Mouse (Mus musculus): ENCODE measurements at regions not wholly inside any gene's neighbourhood (a gene's known extent, or its start where the extent isn't known, plus 50 kb on each side); places are given as distances from the start of the nearest gene placed in this dataset.

- no peak for DNase-seq (ENCODE audit: extremely low read depth, insufficient read length, low spot score)
Measured at GRCm38 (mm10) chr3:132006191-132006590, 78.9 kb upstream of the Dkk2 start.

DNA sequence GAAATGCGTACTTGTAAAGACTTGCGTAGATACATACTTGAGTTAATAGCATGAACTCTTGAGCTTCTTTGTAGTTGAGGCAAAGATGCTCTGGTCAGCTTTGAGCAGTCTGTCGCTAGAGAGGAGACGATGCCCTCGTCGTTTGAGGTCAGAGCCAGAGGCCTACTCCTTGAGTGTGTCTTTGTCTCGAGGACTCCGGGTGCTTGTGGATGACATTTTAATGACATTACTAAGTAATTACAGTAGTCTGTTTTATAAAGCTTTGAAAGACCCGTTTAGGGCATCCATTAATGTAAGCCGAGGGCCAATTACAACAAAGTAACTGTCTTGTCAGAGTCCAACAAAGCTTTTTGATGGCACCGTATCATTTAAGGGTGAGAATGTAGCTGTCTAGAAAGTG, 78.2 kb upstream of the Dkk2 start:
- DNase-seq (ENCODE audit: extremely low read depth, insufficient read length, low spot score): no peak

GRCm38 (mm10) chr3:132007356-132007755, 77.7 kb upstream of the Dkk2 start:
- no peak for DNase-seq (ENCODE audit: extremely low read depth, insufficient read length, low spot score)

DNA sequence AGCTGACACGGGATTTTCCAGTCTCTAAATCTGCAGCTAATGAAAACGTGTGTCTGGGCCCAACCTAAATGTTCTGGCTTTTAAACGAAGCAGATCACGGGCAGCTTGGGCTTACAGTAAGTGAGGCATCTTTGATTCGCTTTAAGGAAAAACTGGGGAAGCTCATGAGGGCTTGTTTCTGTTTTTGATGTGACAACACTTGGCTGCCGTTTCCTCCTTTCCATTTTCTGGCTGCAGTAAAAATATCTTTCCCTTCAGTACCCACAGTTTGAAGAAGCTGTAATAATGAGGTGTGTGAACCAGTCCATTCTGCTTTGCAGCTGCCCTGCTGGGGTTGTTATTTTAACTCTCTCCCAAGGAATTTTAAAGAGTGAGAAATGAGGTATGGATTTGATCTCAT, 69.9 kb upstream of the Dkk2 start:
- DNase-seq (ENCODE audit: extremely low read depth, insufficient read length, low spot score): no peak

- DNase-seq (ENCODE audit: extremely low read depth, insufficient read length, low spot score): no peak
Measured at GRCm38 (mm10) chr3:132017485-132018261, 67.4 kb upstream of the Dkk2 start.

GRCm38 (mm10) chr3:132018505-132018904, 66.6 kb upstream of the Dkk2 start:
- DNase-seq (ENCODE audit: extremely low read depth, insufficient read length, low spot score): no peak

GRCm38 (mm10) chr3:132022032-132022431, 63.1 kb upstream of the Dkk2 start:
- no peak for DNase-seq (ENCODE audit: extremely low read depth, insufficient read length, low spot score)

- DNase-seq (ENCODE audit: extremely low read depth, insufficient read length, low spot score): no peak
Measured at GRCm38 (mm10) chr3:132023342-132023741, 61.8 kb upstream of the Dkk2 start.

- DNase-seq (ENCODE audit: extremely low read depth, insufficient read length, low spot score): no peak
Measured at GRCm38 (mm10) chr3:132029112-132029511, 56.0 kb upstream of the Dkk2 start.

DNA sequence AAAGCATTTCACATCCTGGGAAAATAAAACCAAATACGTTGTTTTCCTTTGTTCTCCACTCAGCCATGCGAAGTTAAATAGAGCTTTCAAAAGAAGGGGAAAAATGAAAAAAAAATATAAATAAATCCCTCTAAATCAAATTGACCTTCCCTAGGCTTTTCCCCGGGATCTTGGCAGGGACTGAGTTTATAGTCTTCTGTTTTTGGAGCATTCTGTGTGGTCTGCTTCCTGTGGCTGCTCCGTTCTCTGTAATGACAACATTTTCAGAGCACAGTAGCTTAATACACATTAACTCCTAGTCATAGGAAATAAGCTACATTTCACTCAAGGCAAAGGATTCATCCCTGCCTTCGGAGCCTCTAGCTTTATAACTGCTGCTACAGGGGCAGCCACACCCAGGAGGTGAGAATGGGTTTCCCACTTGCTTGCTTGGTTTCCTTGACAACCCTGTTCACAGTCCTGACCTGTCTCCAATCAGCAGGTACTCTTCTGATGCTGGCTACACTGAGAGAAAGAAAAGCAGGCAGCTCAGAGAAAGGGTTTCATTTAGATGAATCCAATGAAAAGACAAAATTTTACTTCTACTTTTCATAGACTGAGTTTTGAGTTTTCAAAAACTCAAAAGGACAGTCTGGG, 51.9 kb upstream of the Dkk2 start:
- DNase-seq (ENCODE audit: extremely low read depth, insufficient read length, low spot score): no peak

DNA sequence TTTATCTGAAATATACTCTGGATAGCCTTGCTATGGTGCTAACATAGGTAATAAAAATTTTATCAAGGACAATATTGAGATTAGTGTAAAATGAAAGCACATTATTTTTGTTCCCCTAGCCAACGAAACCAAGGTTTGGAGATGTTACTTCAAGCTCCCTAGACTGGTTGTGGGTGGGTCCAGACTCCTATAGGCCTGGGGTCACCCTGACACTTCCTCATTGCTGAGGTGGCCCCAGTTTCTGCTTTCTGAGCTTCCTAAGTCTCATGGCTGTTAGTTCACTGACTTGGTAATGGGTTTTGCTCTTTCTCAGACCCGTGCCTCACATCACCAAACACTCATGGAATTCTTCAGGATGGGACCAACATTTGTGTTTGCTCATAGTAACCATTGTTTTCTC, 49.9 kb upstream of the Dkk2 start:
- DNase-seq (ENCODE audit: extremely low read depth, insufficient read length, low spot score): no peak
